Mouse (Mus musculus) right cerebral cortex, adult 2 months (tissue): ENCODE results near the gene Mansc1.

ENCODE experiments used
- DNase-seq, 2 experiments: peaks; one replicate each; pipeline ENCODE4 v3.0.0; 2021 to 2022; ENCODE audit warnings: low spot score in 2 of 2

The Mansc1 gene

GRCm38 (mm10) chr6:134639900-134640299, 7.6 kb upstream of the Mansc1 start:
- DNase-seq: no peak

- no peak for DNase-seq
Measured at GRCm38 (mm10) chr6:134639210-134639609, 6.9 kb upstream of the Mansc1 start, which contains the start of gene Borcs5. Gene Borcs5, plus strand, starts transcription at chr6:134639510.

GRCm38 (mm10) chr6:134636476-134636875, 4.2 kb upstream of the Mansc1 start:
- DNase-seq: no peak

DNA sequence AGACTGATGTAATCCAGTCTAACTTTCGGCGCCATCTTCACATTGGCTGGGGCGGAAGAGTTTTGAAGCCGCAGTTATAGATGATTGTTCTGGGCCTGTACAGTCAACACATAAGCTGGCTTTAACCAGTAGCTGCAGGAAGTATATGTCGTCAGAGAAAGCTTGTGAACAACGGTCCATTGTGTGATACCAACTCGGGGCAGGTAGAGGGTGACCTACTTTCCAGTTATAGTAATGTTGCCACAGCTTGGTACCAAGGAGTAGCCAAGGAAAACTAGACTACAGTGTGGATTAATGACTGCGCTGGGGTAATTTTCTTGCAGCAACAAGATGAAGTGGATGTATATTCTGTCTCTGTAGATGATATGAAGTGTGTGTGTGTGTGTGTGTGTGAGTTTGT, 1.3 kb upstream of the Mansc1 start:
- DNase-seq: no peak

GRCm38 (mm10) chr6:134632756-134633155, 468 bp upstream of the Mansc1 start:
- DNase-seq: no peak

- DNase-seq: no peak
Measured at GRCm38 (mm10) chr6:134630447-134630846, 1.8 kb downstream of the Mansc1 start.

DNA sequence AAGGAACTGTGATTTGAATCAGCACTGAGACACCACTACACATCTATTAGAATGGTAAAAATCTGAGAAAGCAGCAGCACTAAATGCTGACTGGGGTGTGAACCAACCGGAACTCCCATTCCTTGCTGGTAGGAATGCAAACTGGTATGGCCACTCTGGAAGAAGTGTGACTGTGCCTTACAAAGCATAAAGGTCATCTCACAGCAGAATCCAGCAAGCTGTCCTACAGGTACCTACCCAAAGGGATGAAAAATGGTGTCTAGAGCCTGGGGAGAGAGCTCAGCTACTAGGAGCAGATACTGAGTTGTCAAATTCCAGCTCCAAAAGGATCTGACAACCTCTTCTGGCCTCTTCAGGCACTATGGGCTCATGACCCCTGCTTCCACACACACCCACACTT, 5.7 kb downstream of the Mansc1 start:
- DNase-seq: no peak

DNA sequence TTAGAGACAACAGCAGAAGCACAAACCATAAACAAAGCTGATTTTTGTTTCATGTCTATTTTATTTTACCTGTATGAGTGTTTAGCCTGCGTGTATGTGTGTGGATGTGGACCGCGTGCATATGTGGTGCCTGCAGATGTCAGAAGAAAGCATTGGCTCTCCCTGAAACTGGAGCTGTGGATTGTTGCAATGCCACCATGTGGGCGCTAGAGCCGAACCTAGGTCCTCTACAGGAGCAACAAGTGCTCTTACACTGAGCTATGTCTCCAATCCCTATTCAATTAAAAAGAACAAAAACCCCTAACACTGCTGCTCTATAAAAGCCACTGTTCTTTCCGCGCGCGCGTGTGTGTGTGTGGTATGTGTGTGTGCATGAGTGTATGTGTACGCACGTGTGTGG, 6.9 kb downstream of the Mansc1 start:
- no peak for DNase-seq

- peak; percentile 50 to 59 for DNase-seq
Measured at GRCm38 (mm10) chr6:134621552-134621949, 10.7 kb downstream of the Mansc1 start.

GRCm38 (mm10) chr6:134620846-134621551, 11.3 kb downstream of the Mansc1 start:
- peak; percentile 69 to 78 for DNase-seq

DNA sequence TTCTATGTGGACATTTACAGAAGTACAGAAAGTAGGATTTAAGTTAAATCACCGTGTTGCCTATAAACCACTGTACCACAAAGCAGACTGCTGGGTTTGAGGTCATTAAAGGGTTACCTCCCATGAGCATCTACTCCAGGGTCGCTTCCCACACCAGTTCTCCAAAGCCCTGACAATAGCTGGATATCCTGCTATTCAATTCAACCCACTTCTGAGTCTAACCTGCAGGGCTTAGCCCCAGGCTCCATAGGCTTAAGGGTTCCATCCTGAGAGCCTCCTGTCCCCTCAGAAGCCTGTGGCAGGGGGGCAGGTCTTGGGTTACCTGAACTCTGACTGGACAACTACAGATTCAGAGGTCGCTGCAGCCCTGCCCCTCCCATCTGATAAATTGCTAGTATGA, 12.2 kb downstream of the Mansc1 start:
- no peak for DNase-seq

GRCm38 (mm10) chr6:134617589-134617988, 14.7 kb downstream of the Mansc1 start:
- no peak for DNase-seq

GRCm38 (mm10) chr6:134614723-134615648, 17.3 kb downstream of the Mansc1 start:
- peak; percentile 91 to 92 for DNase-seq

DNA sequence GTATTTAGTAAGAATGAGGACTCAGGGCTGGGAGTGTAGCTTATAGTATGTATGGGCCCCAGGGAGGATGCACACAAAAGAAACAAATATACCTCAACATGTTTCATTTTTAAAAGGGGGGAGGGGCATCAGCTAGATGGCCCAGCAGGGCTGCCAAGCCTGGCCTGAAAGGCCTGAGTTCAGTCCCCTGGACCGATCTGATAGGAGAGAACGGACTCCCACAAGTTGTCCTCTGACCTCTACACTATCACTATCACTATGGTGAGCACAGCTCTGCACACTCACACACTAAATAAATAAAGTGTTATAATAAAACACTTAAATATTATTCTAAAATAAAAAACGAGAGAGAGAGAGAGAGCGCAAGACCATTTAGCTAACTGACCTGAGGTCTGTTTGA, 18.0 kb downstream of the Mansc1 start:
- DNase-seq: no peak

- DNase-seq: no peak
Measured at GRCm38 (mm10) chr6:134611896-134612295, 20.4 kb downstream of the Mansc1 start.

- no peak for DNase-seq
Measured at GRCm38 (mm10) chr6:134610380-134610779, 21.9 kb downstream of the Mansc1 start.

GRCm38 (mm10) chr6:134606949-134607746, 25.1 kb downstream of the Mansc1 start:
- peak in 1 of 2 experiments; percentile 35 for DNase-seq

GRCm38 (mm10) chr6:134606540-134606939, 25.7 kb downstream of the Mansc1 start:
- no peak for DNase-seq

GRCm38 (mm10) chr6:134605196-134605595, 27.1 kb downstream of the Mansc1 start:
- DNase-seq: no peak

GRCm38 (mm10) chr6:134602371-134603003, 29.8 kb downstream of the Mansc1 start:
- DNase-seq: no peak

GRCm38 (mm10) chr6:134601766-134602165, 30.5 kb downstream of the Mansc1 start:
- no peak for DNase-seq
